Mouse (Mus musculus) midbrain, embryonic 10.5 days (tissue): ENCODE results near the gene Mthfd2l. TPM values are rescaled to one million over a fixed set of nuclear protein-coding genes. Genes with fewer than 3 reads are reported as not detected.

ENCODE experiments used
- DNase-seq: peaks from one replicate; pipeline ENCODE4 v3.0.0-alpha.2; 2017; ENCODE audit warnings: low spot score
- H3K27ac ChIP-seq: fragments of 300-500 bp; sonication (generic); replicated peaks from 2 replicates; pipeline ENCODE4 v1.5.1; 2016; ENCODE audit warnings: mild to moderate bottlenecking
- H3K27me3 ChIP-seq: fragments of 300-500 bp; sonication (generic); 2 replicates; pipeline ENCODE4 v1.6.1; 2016; ENCODE audit warnings: low read depth, mild to moderate bottlenecking; ENCODE audit not compliant: poor library complexity, severe bottlenecking
- H3K36me3 ChIP-seq: fragments of 300-500 bp; sonication (generic); 2 replicates; pipeline ENCODE4 v1.6.1; 2016; ENCODE audit warnings: mild to moderate bottlenecking, moderate library complexity
- H3K4me1 ChIP-seq: fragments of 300-500 bp; sonication (generic); 2 replicates; pipeline ENCODE4 v1.6.1; 2016
- H3K4me3 ChIP-seq: fragments of 300-500 bp; sonication (generic); 2 replicates; pipeline ENCODE4 v1.5.1; 2016; ENCODE audit warnings: mild to moderate bottlenecking, moderate library complexity
- H3K9me3 ChIP-seq: fragments of 300-500 bp; sonication (generic); replicated peaks from 2 replicates; pipeline ENCODE4 v1.6.1; 2016; ENCODE audit warnings: mild to moderate bottlenecking
- WGBS: fragments of 180-500 bp; shearing (Covaris S2); methylation state at CpG from one replicate; pipeline ENCODE4 v1.1.7; 2016; 5-methylcytosine and 5-hydroxymethylcytosine counted together
- polyA plus RNA-seq: library from polyadenylated mRNA; unstranded; fragments of >200 nt; fragmentation: Nextera tagmentation; extraction: Ambion mirVana; gene quantifications from 2 replicates; pipeline ENCODE4 v1.2.1, GENCODE M21; 2016

Mthfd2l gene
- polyA plus RNA-seq, 1 experiment from 2014 or later, result 68.4 TPM

- H3K9me3 ChIP-seq, result no peaks in the 10 kb centered on the region
- H3K27ac ChIP-seq, result no peak overlapping the region
- no peaks in the 10 kb centered on the region for H3K4me1 ChIP-seq
- WGBS, result 89% methylated on average over 2 of the region's 2 CpGs
- no peak overlapping the region for H3K4me3 ChIP-seq
- no peaks in the 10 kb centered on the region for H3K36me3 ChIP-seq
- no peaks in the 10 kb centered on the region for H3K27me3 ChIP-seq
- DNase-seq, result no peak
Observed at GRCm38 (mm10) chr5:91035341-91035740, 104.4 kb downstream of the Mthfd2l start.

DNA sequence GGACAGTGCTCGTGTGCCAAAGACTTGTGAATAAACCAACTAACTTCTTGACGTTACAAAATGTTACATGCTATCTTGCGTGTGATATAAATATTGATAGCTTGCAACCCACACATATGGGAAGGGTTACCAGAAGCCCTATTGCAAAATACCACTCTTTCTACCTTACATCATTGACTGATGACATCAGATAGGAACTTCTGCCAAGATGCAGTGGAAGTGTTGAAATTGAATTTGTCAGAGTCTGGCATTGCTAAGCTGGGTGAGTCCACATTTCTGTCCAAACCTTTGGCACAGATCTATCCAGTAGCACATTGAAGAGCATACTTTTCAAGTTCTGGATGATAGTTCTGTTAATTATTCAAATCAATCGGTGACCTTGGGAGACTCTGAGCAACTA is 105.7 kb downstream of the Mthfd2l start:
- Histone ChIP-seq H3K4me1 (no peaks in the 10 kb centered on the region), H3K4me3 (no peak overlapping the region), H3K27me3 (no peaks in the 10 kb centered on the region), H3K9me3 (no peaks in the 10 kb centered on the region), H3K27ac (no peak overlapping the region), H3K36me3 (no peaks in the 10 kb centered on the region)
- DNase-seq, result no peak
- WGBS, result 91% methylated on average over 4 of the region's 4 CpGs

GRCm38 (mm10) chr5:91037756-91038155 is 106.8 kb downstream of the Mthfd2l start:
- Histone ChIP-seq H3K36me3 (no peaks in the 10 kb centered on the region), H3K27ac (no peak overlapping the region), H3K4me3 (no peak overlapping the region), H3K27me3 (no peaks in the 10 kb centered on the region), H3K9me3 (no peaks in the 10 kb centered on the region), H3K4me1 (no peaks in the 10 kb centered on the region)
- WGBS, result 77% methylated on average over 2 of the region's 2 CpGs
- DNase-seq, result no peak

DNA sequence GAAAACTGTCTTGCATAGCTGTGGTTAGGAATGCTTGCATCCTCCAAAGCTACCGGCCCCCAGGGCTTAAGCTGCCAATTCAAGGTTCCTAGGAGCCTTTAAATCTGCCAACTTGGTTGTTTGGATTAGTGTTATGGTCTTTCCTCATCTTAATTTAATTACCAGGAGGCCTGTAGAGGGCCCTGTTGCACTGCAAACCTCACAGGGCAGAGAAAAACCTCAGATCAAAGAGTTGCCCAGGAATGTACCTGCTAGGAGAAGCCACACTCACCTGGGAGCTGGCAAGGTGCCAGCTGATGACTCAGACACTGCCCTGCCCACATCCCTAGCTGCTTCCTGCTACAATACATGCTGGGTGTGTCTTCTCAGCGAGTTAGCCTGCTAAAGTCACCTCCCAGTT is 107.6 kb downstream of the Mthfd2l start:
- Histone ChIP-seq H3K4me3 (no peak overlapping the region), H3K36me3 (no peaks in the 10 kb centered on the region), H3K9me3 (no peaks in the 10 kb centered on the region), H3K27ac (no peak overlapping the region), H3K4me1 (no peaks in the 10 kb centered on the region), H3K27me3 (no peaks in the 10 kb centered on the region)
- 16% methylated on average over 2 of the region's 2 CpGs for WGBS
- DNase-seq, result no peak

- 74% methylated on average over 2 of the region's 2 CpGs for WGBS
- H3K36me3 ChIP-seq, result no peaks in the 10 kb centered on the region
- H3K9me3 ChIP-seq, result no peaks in the 10 kb centered on the region
- H3K27me3 ChIP-seq, result no peaks in the 10 kb centered on the region
- H3K27ac ChIP-seq, result no peak overlapping the region
- DNase-seq, result no peak
- no peak overlapping the region for H3K4me3 ChIP-seq
- no peaks in the 10 kb centered on the region for H3K4me1 ChIP-seq
Observed at GRCm38 (mm10) chr5:91038963-91039362, 108.0 kb downstream of the Mthfd2l start.

- Histone ChIP-seq H3K4me1 (no peaks in the 10 kb centered on the region), H3K4me3 (no peak overlapping the region), H3K36me3 (no peaks in the 10 kb centered on the region), H3K9me3 (no peaks in the 10 kb centered on the region), H3K27me3 (no peaks in the 10 kb centered on the region), H3K27ac (no peak overlapping the region)
- 88% methylated on average over 6 of the region's 6 CpGs for WGBS
- DNase-seq, result no peak
Observed at GRCm38 (mm10) chr5:91047987-91048386, 117.1 kb downstream of the Mthfd2l start.

- DNase-seq, result no peak
- 91% methylated on average over 8 of the region's 8 CpGs for WGBS
Observed at GRCm38 (mm10) chr5:91048397-91048796, 117.5 kb downstream of the Mthfd2l start.

More at GRCm38 (mm10) chr5:91048397-91048796, 117.5 kb downstream of the Mthfd2l start:
- Histone ChIP-seq H3K27me3 (no peaks in the 10 kb centered on the region), H3K4me3 (no peak overlapping the region), H3K27ac (no peak overlapping the region), H3K9me3 (no peaks in the 10 kb centered on the region), H3K36me3 (no peaks in the 10 kb centered on the region), H3K4me1 (no peaks in the 10 kb centered on the region)

Other genes with a start within 250 kb of the Mthfd2l start
- 0.07 TPM in 1 of 2 replicates, not detected in the other for gene Cxcl5, start 171.8 kb upstream of the Mthfd2l start, polyA plus RNA-seq
- 7.3 and 9.7 TPM in 2 replicates for gene Ppbp, start 162.6 kb upstream of the Mthfd2l start, polyA plus RNA-seq
- gene Pf4, start 158.7 kb upstream of the Mthfd2l start, polyA plus RNA-seq, result 51.4 and 74.2 TPM in 2 replicates
- not detected in 2 replicates for gene Cxcl3, start 145.0 kb upstream of the Mthfd2l start, polyA plus RNA-seq
- gene Cxcl15, start 136.6 kb upstream of the Mthfd2l start, polyA plus RNA-seq, result not detected in 2 replicates
- gene Cxcl1, start 39.9 kb upstream of the Mthfd2l start, polyA plus RNA-seq, result not detected in 2 replicates
- not detected in 2 replicates for gene Cxcl2, start 27.2 kb upstream of the Mthfd2l start, polyA plus RNA-seq
- 0.21 and 0.22 TPM in 2 replicates for gene Epgn, start 96.3 kb downstream of the Mthfd2l start, polyA plus RNA-seq
- not detected in 2 replicates for gene Ereg, start 143.5 kb downstream of the Mthfd2l start, polyA plus RNA-seq
- gene Areg, start 208.5 kb downstream of the Mthfd2l start, polyA plus RNA-seq, result 0.11 TPM in 1 of 2 replicates, not detected in the other